Mouse (Mus musculus) kidney, embryonic 14.5 days (tissue): ENCODE measurements around the gene Mrm1. TPM values are rescaled to one million over a fixed set of nuclear protein-coding genes. Genes with fewer than 3 reads are reported as not detected.
A peak's percentile ranks its signal among the peaks of the same experiment; 100 is the strongest.

Experiments used
- ATAC-seq: fragments of 200-750 bp; cut with Nextera tagmentation; 2 replicates; pipeline ENCODE4 v1.8.0; 2017; ENCODE audit warnings: moderate number of reproducible peaks, mild to moderate bottlenecking, moderate TSS enrichment, moderate library complexity; ENCODE audit not compliant: low FRiP score, low TSS enrichment
- H3K27ac ChIP-seq: fragments of 300-500 bp; sonication (generic); 2 replicates; pipeline ENCODE4 v1.5.1; 2014; ENCODE audit warnings: low read depth, mild to moderate bottlenecking, low read length, moderate library complexity, mixed read lengths
- H3K27me3 ChIP-seq: fragments of 300-500 bp; sonication (generic); 2 replicates; pipeline ENCODE4 v1.6.1; 2014; ENCODE audit warnings: mild to moderate bottlenecking, low read length; ENCODE audit not compliant: control insufficient read depth, insufficient read depth
- H3K36me3 ChIP-seq: fragments of 300-500 bp; sonication (generic); 2 replicates; pipeline ENCODE4 v1.6.1; 2014; ENCODE audit warnings: low read length, mixed read lengths; ENCODE audit not compliant: control insufficient read depth, insufficient read depth
- H3K4me1 ChIP-seq: fragments of 300-500 bp; sonication (generic); 2 replicates; pipeline ENCODE4 v1.6.1; 2014; ENCODE audit warnings: low read length, mixed read lengths; ENCODE audit not compliant: control insufficient read depth, insufficient read depth
- H3K4me2 ChIP-seq: fragments of 300-500 bp; sonication (generic); replicated peaks from 2 replicates; pipeline ENCODE4 v1.6.1; 2014; ENCODE audit warnings: low read depth, mild to moderate bottlenecking, low read length
- H3K4me3 ChIP-seq: fragments of 300-500 bp; sonication (generic); 2 replicates; pipeline ENCODE4 v1.5.1; 2014; ENCODE audit warnings: mild to moderate bottlenecking, low read length
- H3K9ac ChIP-seq: fragments of 300-500 bp; sonication (generic); 2 replicates; pipeline ENCODE4 v1.6.1; 2014; ENCODE audit warnings: low read depth, mild to moderate bottlenecking, low read length, moderate library complexity
- H3K9me3 ChIP-seq: fragments of 300-500 bp; sonication (generic); 2 replicates; pipeline ENCODE4 v1.6.1; 2016; ENCODE audit warnings: low read length; ENCODE audit not compliant: control insufficient read depth
- WGBS: fragments of 180-500 bp; shearing (Covaris S2); extraction: QIAGEN DNeasy Blood & Tissue Kit; methylation state at CpG from one replicate; pipeline ENCODE4 v1.1.7; 2014; 5-methylcytosine and 5-hydroxymethylcytosine counted together
- polyA plus RNA-seq: library from polyadenylated mRNA; unstranded; fragments of >200 nt; fragmentation: Nextera tagmentation; extraction: Ambion mirVana; gene quantifications from 2 replicates; pipeline ENCODE4 v1.2.1, GENCODE M21; 2014

Gene Mrm1
- polyA plus RNA-seq, 1 experiment from 2014 or later, result 12.6 TPM

DNA sequence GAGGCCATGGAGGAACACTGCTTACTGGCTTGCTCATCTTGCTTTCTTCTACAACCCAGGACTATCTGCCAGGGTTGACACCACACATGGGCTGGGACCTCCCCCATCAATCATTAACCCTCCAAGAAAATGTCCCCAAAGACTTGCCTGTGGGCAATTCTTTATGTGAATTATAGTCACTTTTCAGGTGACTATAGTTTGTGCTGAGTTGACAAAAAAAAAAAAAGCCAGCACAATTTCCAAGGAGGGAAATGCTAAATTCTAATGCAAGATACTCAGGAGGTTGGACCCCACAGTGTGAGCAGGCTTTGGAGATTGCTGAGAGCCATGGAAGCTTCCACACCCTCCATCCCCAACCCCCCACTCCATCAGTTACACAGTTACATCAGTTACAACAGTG is 25.8 kb downstream of the Mrm1 start:
- H3K36me3 ChIP-seq, result no peaks in the 10 kb centered on the region
- no peak for ATAC-seq

DNA sequence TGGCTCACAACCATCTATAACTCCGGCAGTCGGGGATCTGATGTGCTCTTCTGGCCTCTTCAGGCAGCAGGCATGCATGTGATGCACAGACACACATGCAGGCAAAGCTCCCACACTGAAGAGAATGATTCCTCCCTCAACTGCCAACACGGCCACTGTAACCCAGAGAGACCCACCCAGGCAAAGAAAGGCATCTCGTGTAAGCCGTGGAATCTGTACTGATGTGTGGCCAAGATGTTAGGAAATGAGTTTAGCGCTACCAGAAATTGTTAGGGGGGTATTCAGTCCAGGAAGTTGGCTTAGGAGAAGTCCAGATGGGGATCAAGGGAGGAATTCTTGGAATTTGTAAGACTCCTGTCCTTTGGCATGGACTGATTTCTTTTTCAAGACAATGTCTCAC is 28.9 kb downstream of the Mrm1 start:
- no peaks in the 10 kb centered on the region for H3K9me3 ChIP-seq
- H3K9ac ChIP-seq, result no peak overlapping the region
- no peaks in the 10 kb centered on the region for H3K4me1 ChIP-seq
- WGBS, result 73% methylated on average over 6 of the region's 6 CpGs
- no peak overlapping the region for H3K4me2 ChIP-seq
- H3K27ac ChIP-seq, result no peak overlapping the region
- 0 out of 2 replicates have a peak, but pooled peaks cover 2% of the 10 kb centered on the region for H3K27me3 ChIP-seq
- no peak for ATAC-seq
- no peak overlapping the region for H3K4me3 ChIP-seq
- no peaks in the 10 kb centered on the region for H3K36me3 ChIP-seq

More for the DNA sequence above, 25.8 kb downstream of the Mrm1 start:
- 0 out of 2 replicates have a peak, but pooled peaks cover 2% of the 10 kb centered on the region for H3K27me3 ChIP-seq
- no peak overlapping the region for H3K4me2 ChIP-seq
- no peaks in the 10 kb centered on the region for H3K4me1 ChIP-seq
- no peaks in the 10 kb centered on the region for H3K9me3 ChIP-seq
- no peak overlapping the region for H3K27ac ChIP-seq
- no peak overlapping the region for H3K9ac ChIP-seq
- H3K4me3 ChIP-seq, result no peak overlapping the region

DNA sequence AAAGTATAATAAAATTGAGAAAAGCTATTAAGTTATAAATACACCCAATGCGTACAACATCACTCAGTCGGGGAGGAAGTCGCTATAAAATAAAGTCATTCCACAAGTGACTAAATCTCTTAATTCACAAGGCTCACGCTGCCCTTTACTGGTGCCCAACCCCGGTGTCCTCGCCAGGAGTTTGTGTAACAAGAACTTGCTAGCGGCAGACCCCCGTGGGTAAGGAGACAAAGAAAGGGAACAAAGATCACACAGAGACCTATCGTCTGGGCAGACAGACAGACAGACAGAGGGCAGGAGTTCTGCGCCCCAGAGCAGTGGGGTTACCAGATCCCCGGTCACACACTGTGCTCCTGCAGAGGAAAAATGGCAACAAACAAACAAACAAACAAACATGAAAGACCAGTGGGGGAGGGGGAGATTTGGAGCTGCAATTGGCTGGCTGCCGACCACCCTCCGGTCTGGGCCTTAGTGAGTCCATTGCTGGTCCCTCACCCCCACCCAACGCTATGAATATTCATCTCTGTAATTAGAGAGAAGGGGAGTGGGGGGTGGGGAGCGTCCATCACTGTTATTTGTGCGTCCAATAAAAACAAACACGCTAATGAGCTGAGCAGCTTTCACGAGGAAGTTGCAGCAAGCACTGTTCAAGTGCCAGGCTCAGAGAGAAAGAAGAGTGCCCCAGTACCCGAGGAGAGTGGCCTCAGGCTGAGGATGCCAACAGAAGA is 39.0 kb downstream of the Mrm1 start:
- H3K9ac ChIP-seq, result no peak overlapping the region
- 3% methylated on average over 19 of the region's 19 CpGs for WGBS
- H3K36me3 ChIP-seq, result no peaks in the 10 kb centered on the region
- H3K9me3 ChIP-seq, result no peaks in the 10 kb centered on the region
- peaks cover 14% of the 10 kb centered on the region; the same call in 1 of the 2 replicates for H3K4me1 ChIP-seq
- no peak overlapping the region for H3K4me3 ChIP-seq
- ATAC-seq, result no peak
- no peak overlapping the region for H3K27ac ChIP-seq
- peak overlapping the region; percentile 22 for H3K4me2 ChIP-seq
- H3K27me3 ChIP-seq, result peaks cover 20% of the 10 kb centered on the region

DNA sequence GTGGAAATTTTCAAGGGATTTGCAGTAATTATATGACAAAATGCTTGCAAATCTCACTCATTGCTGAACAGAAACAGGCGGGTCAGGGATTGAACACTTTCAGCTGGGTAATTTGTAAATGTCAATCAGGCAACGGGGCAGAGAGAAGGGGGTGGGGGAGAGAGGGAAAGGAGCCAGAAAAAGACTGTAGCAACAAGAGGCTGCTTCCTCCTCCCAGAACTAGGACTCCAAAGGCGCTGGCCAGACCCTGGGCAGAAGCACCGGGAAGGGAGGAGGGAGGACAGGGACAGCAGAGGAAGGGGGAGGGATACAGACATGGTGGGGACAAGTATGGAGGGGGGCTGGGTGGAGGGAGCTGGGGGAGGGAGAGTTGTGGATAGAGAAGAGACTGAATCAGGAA is 43.8 kb downstream of the Mrm1 start:
- H3K9me3 ChIP-seq, result no peaks in the 10 kb centered on the region
- H3K27me3 ChIP-seq, result peaks cover 12% of the 10 kb centered on the region
- H3K4me3 ChIP-seq, result no peak overlapping the region
- H3K9ac ChIP-seq, result no peak overlapping the region
- no peak overlapping the region for H3K4me2 ChIP-seq
- peaks cover 9% of the 10 kb centered on the region; the same call in 1 of the 2 replicates for H3K4me1 ChIP-seq
- under 1% methylated on average over 4 of the region's 4 CpGs for WGBS
- H3K27ac ChIP-seq, result no peak overlapping the region
- ATAC-seq, result no peak
- no peaks in the 10 kb centered on the region for H3K36me3 ChIP-seq

DNA sequence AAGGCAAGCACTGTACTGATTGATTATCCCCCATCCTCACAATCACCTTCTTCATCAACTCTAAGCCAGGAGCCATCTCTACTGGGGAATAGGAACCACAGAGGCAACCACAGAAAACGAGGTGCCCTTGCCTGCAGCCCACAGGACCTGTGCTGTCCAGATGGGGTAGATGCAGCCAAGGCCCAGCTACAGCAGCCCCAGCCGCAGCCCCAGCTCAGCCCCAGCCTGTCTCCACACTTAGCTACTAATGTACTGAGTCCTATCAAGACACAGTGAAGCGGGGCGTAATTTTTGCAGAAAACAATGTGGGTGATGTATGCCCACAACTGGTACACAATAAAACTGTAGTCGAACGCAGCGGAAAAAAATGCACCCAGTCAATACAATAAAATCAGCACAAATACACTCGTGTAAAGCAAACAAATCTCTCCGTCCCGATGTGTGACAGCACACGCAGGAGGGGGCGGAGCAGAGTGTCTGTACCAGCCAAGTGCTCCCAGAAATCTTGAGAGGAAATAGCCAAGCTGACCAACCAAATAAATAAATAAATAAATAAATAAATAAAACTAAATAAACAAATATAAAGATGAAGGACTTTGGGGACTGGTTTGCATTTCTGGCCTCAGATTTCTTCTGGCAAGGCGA is 44.3 kb downstream of the Mrm1 start:
- Histone ChIP-seq H3K9ac (no peak overlapping the region), H3K27ac (no peak overlapping the region), H3K4me1 (peaks cover 9% of the 10 kb centered on the region; the same call in 1 of the 2 replicates), H3K27me3 (peaks cover 9% of the 10 kb centered on the region), H3K4me2 (no peak overlapping the region), H3K4me3 (no peak overlapping the region), H3K36me3 (no peaks in the 10 kb centered on the region), H3K9me3 (no peaks in the 10 kb centered on the region)
- ATAC-seq, result no peak
- WGBS, result 62% methylated on average over 13 of the region's 13 CpGs

DNA sequence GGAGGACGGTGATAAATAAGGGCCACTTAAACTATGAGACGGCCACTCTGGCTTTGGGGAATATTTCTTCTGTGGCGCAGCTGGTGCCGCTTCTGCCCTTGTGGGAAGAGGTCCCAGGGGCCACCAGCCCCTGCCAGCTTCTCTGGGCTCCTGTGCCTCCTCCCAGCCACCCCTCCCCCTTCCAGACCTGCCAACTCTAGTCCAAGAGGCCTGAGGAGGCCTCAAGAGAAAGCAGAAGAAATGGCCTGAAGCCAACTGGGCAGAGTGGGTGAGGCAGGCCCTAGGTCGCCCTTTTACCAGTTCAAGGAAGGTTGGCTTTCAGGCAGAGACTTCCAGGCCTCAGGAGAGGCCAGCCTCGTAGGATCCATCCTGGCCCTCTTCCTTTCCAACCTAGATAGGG is 51.4 kb downstream of the Mrm1 start:
- no peaks in the 10 kb centered on the region for H3K9me3 ChIP-seq
- 54% methylated on average over 6 of the region's 6 CpGs for WGBS
- H3K4me1 ChIP-seq, result peaks cover 16% of the 10 kb centered on the region; the same call in 1 of the 2 replicates
- H3K27me3 ChIP-seq, result no peaks in the 10 kb centered on the region; the same call in 1 of the 2 replicates
- H3K4me3 ChIP-seq, result no peak overlapping the region
- ATAC-seq, result no peak
- no peaks in the 10 kb centered on the region for H3K36me3 ChIP-seq
- no peak overlapping the region for H3K4me2 ChIP-seq
- H3K27ac ChIP-seq, result no peak overlapping the region
- no peak overlapping the region for H3K9ac ChIP-seq

DNA sequence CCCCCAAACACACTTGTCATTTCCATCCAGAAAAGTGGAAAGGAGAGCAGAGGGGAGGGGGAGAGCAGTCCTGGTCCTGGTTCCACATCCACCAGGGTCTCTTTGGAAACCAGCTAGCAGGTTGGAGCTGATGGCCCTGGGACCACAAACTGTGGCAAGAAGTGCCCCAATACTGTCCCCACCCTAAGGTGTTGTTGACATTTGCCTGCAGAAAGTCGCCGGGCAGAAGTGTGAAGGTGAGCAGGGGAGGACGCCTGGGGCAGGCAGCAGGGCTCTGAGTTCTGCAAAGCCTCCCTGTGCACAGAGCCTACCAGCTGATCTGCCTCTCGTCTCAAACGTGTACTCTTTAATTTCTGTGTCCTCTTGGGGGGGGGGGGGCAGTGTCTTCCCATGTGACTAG is 54.2 kb downstream of the Mrm1 start:
- Histone ChIP-seq H3K9me3 (no peaks in the 10 kb centered on the region), H3K27me3 (no peaks in the 10 kb centered on the region; the same call in 1 of the 2 replicates), H3K27ac (no peak overlapping the region), H3K36me3 (no peaks in the 10 kb centered on the region), H3K4me2 (peak overlapping the region; percentile 37; the same call in 1 of the 2 replicates), H3K4me1 (peaks cover 21% of the 10 kb centered on the region; the same call in 1 of the 2 replicates), H3K4me3 (no peak overlapping the region), H3K9ac (no peak overlapping the region)
- 9% methylated on average over 5 of the region's 5 CpGs for WGBS
- ATAC-seq, result no peak

DNA sequence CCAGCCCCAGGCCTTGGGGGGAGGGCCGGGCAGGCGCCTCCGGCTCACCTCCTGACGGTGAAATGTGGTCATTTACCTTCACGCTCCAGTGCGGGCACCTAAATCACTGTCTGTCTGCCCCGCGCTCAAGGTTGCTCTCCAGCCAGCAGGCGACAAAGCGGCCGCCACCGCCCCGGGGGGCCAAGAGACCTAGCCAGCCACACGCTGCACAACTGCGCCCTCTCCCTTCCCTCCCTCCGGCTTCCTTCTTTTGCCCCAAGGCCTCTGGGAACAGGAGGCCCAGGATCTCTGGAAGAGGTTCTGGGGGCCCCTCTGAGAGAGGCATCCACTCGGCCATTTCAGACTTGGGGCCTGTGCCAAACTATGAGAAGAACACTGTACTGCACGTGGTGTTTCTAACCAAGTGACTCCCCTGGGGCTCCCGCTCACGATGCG is 54.8 kb downstream of the Mrm1 start:
- Histone ChIP-seq H3K4me2 (peak overlapping the region; percentile 37), H3K9ac (0 out of 2 replicates have a peak overlapping the region, but pooled peaks have one; percentile 7), H3K4me1 (peaks cover 21% of the 10 kb centered on the region; the same call in 1 of the 2 replicates), H3K4me3 (0 out of 2 replicates have a peak overlapping the region, but pooled peaks have one; percentile 2), H3K27me3 (no peaks in the 10 kb centered on the region; the same call in 1 of the 2 replicates), H3K9me3 (no peaks in the 10 kb centered on the region), H3K36me3 (no peaks in the 10 kb centered on the region), H3K27ac (no peak overlapping the region)
- WGBS, result under 1% methylated on average over 21 of the region's 21 CpGs
- peak; percentile 93 for ATAC-seq

DNA sequence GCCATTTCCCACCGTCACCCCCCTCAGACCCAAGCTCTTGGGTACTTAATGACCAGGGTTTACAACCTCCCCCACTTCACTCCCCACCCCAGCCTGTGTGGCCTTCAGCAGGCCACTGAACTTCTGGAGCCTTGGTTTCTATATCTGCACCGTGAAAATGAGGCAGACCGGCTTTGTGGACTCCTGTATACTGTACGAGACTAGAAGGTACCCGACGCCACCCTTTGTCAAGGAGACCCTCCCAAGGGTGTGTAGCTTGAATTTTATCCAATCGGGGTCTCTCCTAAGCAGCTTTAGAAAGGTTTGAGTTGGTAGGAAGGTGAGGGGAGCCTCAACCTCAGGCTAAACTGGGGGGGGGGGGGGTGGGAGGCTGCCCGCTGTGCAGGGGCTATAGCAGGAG is 55.2 kb downstream of the Mrm1 start:
- Histone ChIP-seq H3K4me3 (0 out of 2 replicates have a peak overlapping the region, but pooled peaks have one; percentile 2), H3K4me1 (peaks cover 21% of the 10 kb centered on the region; the same call in 1 of the 2 replicates), H3K27me3 (no peaks in the 10 kb centered on the region; the same call in 1 of the 2 replicates), H3K36me3 (no peaks in the 10 kb centered on the region), H3K27ac (0 out of 2 replicates have a peak overlapping the region, but pooled peaks have one; percentile 9), H3K9ac (0 out of 2 replicates have a peak overlapping the region, but pooled peaks have one; percentile 7), H3K9me3 (no peaks in the 10 kb centered on the region), H3K4me2 (peak overlapping the region; percentile 37)
- ATAC-seq, result peak; percentile 61
- 9% methylated on average over 7 of the region's 8 CpGs for WGBS
